In the genomic region with DNA sequence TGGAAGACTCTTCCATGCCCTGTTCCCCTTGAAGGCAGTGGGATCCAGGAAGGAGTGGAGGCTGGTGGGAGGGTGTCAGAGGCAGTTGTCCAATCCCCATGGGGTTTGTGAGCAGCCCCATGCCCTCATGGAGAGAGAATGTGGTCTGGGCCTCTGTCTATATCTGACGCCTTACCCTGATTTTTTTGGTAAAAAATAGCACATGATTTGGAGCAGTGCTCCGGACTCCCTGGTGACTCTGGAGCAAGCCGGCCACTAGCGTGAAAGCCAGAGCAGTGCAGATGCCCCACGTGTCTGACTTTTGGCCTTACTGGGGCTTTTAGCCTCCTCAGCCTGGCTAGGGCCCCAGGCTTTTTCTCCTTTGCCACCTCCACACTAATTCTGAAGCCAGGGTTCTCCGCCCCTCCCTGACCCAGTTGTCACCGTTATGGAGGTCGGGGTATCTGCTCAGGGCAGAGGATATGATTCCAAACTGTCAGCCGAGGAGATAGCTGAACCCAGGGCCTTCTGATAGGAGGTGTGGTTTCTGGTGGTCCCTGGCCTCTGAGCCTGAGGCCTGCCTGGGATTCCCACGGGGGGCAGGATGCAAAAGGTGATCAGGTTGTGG, we compare ENCODE assay signal across 7 mouse cellular contexts. TPM values are rescaled to one million over a fixed set of nuclear protein-coding genes. Genes with fewer than 3 reads are reported as not detected.
DNase-seq lines count a peak whose midpoint lies in the region; ATAC-seq and TF ChIP-seq lines count a peak whose summit lies in the region.

No protein-coding gene starts in this region.

- no peak overlapping the region for H3K27ac ChIP-seq in thymus, adult 2 months (ENCODE audit: control insufficient read depth, insufficient read depth, low read length)
- no peak overlapping the region for H3K27ac ChIP-seq in embryonic fibroblast, embryonic 13.5 days (ENCODE audit: insufficient read depth, low read length)
- H3K27ac ChIP-seq in intestine, embryonic 15.5 days: no peak overlapping the region
- H3K27ac ChIP-seq in midbrain, embryonic 14.5 days (replicated peaks; ENCODE audit: low read depth, low read length): no peak overlapping the region

- H3K27me3 ChIP-seq in thymus, adult 2 months (ENCODE audit: control insufficient read depth, insufficient read depth, low read length): no peaks in the 10 kb centered on the region
- no peaks in the 10 kb centered on the region for H3K27me3 ChIP-seq in intestine, embryonic 15.5 days (replicated peaks)
- H3K27me3 ChIP-seq in midbrain, embryonic 14.5 days (ENCODE audit: control insufficient read depth, insufficient read depth, low read length): no peaks in the 10 kb centered on the region

- H3K9ac ChIP-seq in intestine, embryonic 15.5 days: peak overlapping the region; percentile 82
- peak overlapping the region; percentile 97 for H3K9ac ChIP-seq in midbrain, embryonic 14.5 days (replicated peaks; ENCODE audit: low read length)

- no peaks in the 10 kb centered on the region for H3K9me3 ChIP-seq in intestine, embryonic 15.5 days
- H3K9me3 ChIP-seq in midbrain, embryonic 14.5 days (ENCODE audit: control insufficient read depth, low read length): no peaks in the 10 kb centered on the region

- 39% methylated on average over 10 of the region's 10 CpGs for WGBS in thymus, adult 2 months
- 46% methylated on average over 10 of the region's 10 CpGs for WGBS in intestine, embryonic 15.5 days
- WGBS in midbrain, embryonic 14.5 days: 45% methylated on average over 10 of the region's 10 CpGs

- H3K4me3 ChIP-seq in thymus, adult 2 months (ENCODE audit: control insufficient read depth, insufficient read depth, low read length): peak overlapping the region; percentile 69
- H3K4me3 ChIP-seq in embryonic fibroblast, embryonic 13.5 days (ENCODE audit: insufficient read depth, low read length): peak overlapping the region; percentile 67
- peak overlapping the region; percentile 91 for H3K4me3 ChIP-seq in intestine, embryonic 15.5 days (replicated peaks)
- peak overlapping the region; percentile 94 for H3K4me3 ChIP-seq in midbrain, embryonic 14.5 days (replicated peaks; ENCODE audit: low read depth, low read length)

- no peak for ATAC-seq in intestine, embryonic 15.5 days
- no peak for ATAC-seq in midbrain, embryonic 14.5 days (ENCODE audit: low FRiP score, low TSS enrichment)
- no peak for ATAC-seq in monocyte, adult 5-6 weeks (replicated peaks; ENCODE audit: insufficient number of reproducible peaks, low FRiP score, low TSS enrichment, poor library complexity, severe bottlenecking)

- DNase-seq in thymus, adult 2 months: no peak
- DNase-seq in thymus, postnatal 36 days: no peak
- DNase-seq in midbrain, embryonic 14.5 days: no peak
- no peak for DNase-seq in gastrocnemius, postnatal 25 days

- H3K4me2 ChIP-seq in intestine, embryonic 15.5 days (replicated peaks): peak overlapping the region; percentile 93
- H3K4me2 ChIP-seq in midbrain, embryonic 14.5 days (ENCODE audit: low read length): peak overlapping the region; percentile 97

- TF ChIP-seq CTCF in thymus, adult 2 months (IDR thresholded peaks at IDR 0.05; ENCODE audit: borderline replicate concordance, control insufficient read depth, extremely low read depth, insufficient read depth, low read length, poor library complexity): no peak
- TF ChIP-seq CTCF in embryonic fibroblast, embryonic 13.5 days (IDR thresholded peaks at IDR 0.05; ENCODE audit: borderline replicate concordance, insufficient read depth, low read length): no peak

- peaks cover 7% of the 10 kb centered on the region; the same call in 1 of the 2 replicates for H3K36me3 ChIP-seq in thymus, adult 2 months (ENCODE audit: control insufficient read depth, insufficient read depth, low read length)
- H3K36me3 ChIP-seq in intestine, embryonic 15.5 days: peaks cover 14% of the 10 kb centered on the region
- H3K36me3 ChIP-seq in midbrain, embryonic 14.5 days (ENCODE audit: control insufficient read depth, insufficient read depth, low read length): peaks cover 31% of the 10 kb centered on the region

- peaks cover 69% of the 10 kb centered on the region for H3K4me1 ChIP-seq in thymus, adult 2 months (replicated peaks; ENCODE audit: control insufficient read depth, insufficient read depth, low read length)
- peaks cover 11% of the 10 kb centered on the region for H3K4me1 ChIP-seq in embryonic fibroblast, embryonic 13.5 days (ENCODE audit: control insufficient read depth, insufficient read depth, low read length)
- H3K4me1 ChIP-seq in intestine, embryonic 15.5 days (replicated peaks): peaks cover 65% of the 10 kb centered on the region
- peaks cover 42% of the 10 kb centered on the region for H3K4me1 ChIP-seq in midbrain, embryonic 14.5 days (ENCODE audit: control insufficient read depth, insufficient read depth, low read length)

- TF ChIP-seq POLR2A in thymus, adult 2 months (IDR thresholded peaks at IDR 0.05; ENCODE audit: control insufficient read depth, extremely low read depth, insufficient read depth, low read length, poor library complexity): no peak
- no peak for TF ChIP-seq POLR2A in embryonic fibroblast, embryonic 13.5 days (IDR thresholded peaks at IDR 0.05; ENCODE audit: low read depth, low read length)

RNA-seq across cellular contexts. Expression of gene Ppp1r9b, which starts 3.5 kb away (rescaled TPM):
- 112 and 127 TPM in 2 replicates for polyA plus RNA-seq in thymus, adult 2 months (2012; rRNA removed)
- 44.3 and 61.7 TPM in 2 replicates for polyA plus RNA-seq in embryonic fibroblast, embryonic 13.5 days (2011; ENCODE audit: insufficient read length, low read depth, missing spikeins)
- 6.8 and 8.1 TPM in 2 replicates for polyA plus RNA-seq in intestine, embryonic 15.5 days (2015; fragmentation: Nextera tagmentation; extraction: Ambion mirVana)
- 27.1 and 27.6 TPM in 2 replicates for polyA plus RNA-seq in midbrain, embryonic 14.5 days (2014; fragmentation: Nextera tagmentation; extraction: Ambion mirVana)
- 10 to 100 TPM; 21.8 to 30.0 TPM for total RNA-seq in gastrocnemius, postnatal 25 days (2021)
- 127 to 216 TPM (median 141 TPM) in 3 replicates for total RNA-seq in monocyte, adult 5-6 weeks (2017)

RNA-seq across cellular contexts. Expression of gene Samd14, which starts 15.4 kb away (rescaled TPM):
- 9.3 and 10.1 TPM in 2 replicates for polyA plus RNA-seq in thymus, adult 2 months (2012; rRNA removed)
- 11.6 and 14.2 TPM in 2 replicates for polyA plus RNA-seq in embryonic fibroblast, embryonic 13.5 days (2011; ENCODE audit: insufficient read length, low read depth, missing spikeins)
- 15.0 and 15.3 TPM in 2 replicates for polyA plus RNA-seq in intestine, embryonic 15.5 days (2015; fragmentation: Nextera tagmentation; extraction: Ambion mirVana)
- polyA plus RNA-seq in midbrain, embryonic 14.5 days (2014; fragmentation: Nextera tagmentation; extraction: Ambion mirVana): 135 and 152 TPM in 2 replicates
- under 1 TPM; 0.61 to 0.80 TPM for total RNA-seq in gastrocnemius, postnatal 25 days (2021)
- 0.38 to 1.5 TPM in 2 of 3 replicates, not detected in the other for total RNA-seq in monocyte, adult 5-6 weeks (2017)

RNA-seq across cellular contexts. Expression of gene Sgca, which starts 18.2 kb away (rescaled TPM):
- 6.3 and 59.1 TPM in 2 replicates for polyA plus RNA-seq in thymus, adult 2 months (2012; rRNA removed)
- not detected in 2 replicates for polyA plus RNA-seq in embryonic fibroblast, embryonic 13.5 days (2011; ENCODE audit: insufficient read length, low read depth, missing spikeins)
- polyA plus RNA-seq in intestine, embryonic 15.5 days (2015; fragmentation: Nextera tagmentation; extraction: Ambion mirVana): 0.19 TPM in 1 of 2 replicates, not detected in the other
- polyA plus RNA-seq in midbrain, embryonic 14.5 days (2014; fragmentation: Nextera tagmentation; extraction: Ambion mirVana): not detected in 2 replicates
- total RNA-seq in gastrocnemius, postnatal 25 days (2021): 100 to 1,000 TPM; 255 to 276 TPM
- not detected in 3 replicates for total RNA-seq in monocyte, adult 5-6 weeks (2017)

RNA-seq across cellular contexts. Expression of gene Hils1, which starts 26.9 kb away (rescaled TPM):
- polyA plus RNA-seq in thymus, adult 2 months (2012; rRNA removed): 0.12 TPM in 1 of 2 replicates, not detected in the other
- polyA plus RNA-seq in embryonic fibroblast, embryonic 13.5 days (2011; ENCODE audit: insufficient read length, low read depth, missing spikeins): not detected in 2 replicates
- polyA plus RNA-seq in intestine, embryonic 15.5 days (2015; fragmentation: Nextera tagmentation; extraction: Ambion mirVana): not detected in 2 replicates
- not detected in 2 replicates for polyA plus RNA-seq in midbrain, embryonic 14.5 days (2014; fragmentation: Nextera tagmentation; extraction: Ambion mirVana)
- not detected for total RNA-seq in gastrocnemius, postnatal 25 days (2021)
- 2.5 TPM in 1 of 3 replicates, not detected in the others for total RNA-seq in monocyte, adult 5-6 weeks (2017)

RNA-seq across cellular contexts. Expression of gene Pdk2, which starts 46.8 kb away (rescaled TPM):
- 47.7 and 55.0 TPM in 2 replicates for polyA plus RNA-seq in thymus, adult 2 months (2012; rRNA removed)
- 8.6 and 10.0 TPM in 2 replicates for polyA plus RNA-seq in embryonic fibroblast, embryonic 13.5 days (2011; ENCODE audit: insufficient read length, low read depth, missing spikeins)
- polyA plus RNA-seq in intestine, embryonic 15.5 days (2015; fragmentation: Nextera tagmentation; extraction: Ambion mirVana): 30.8 and 31.2 TPM in 2 replicates
- 21.5 and 22.7 TPM in 2 replicates for polyA plus RNA-seq in midbrain, embryonic 14.5 days (2014; fragmentation: Nextera tagmentation; extraction: Ambion mirVana)
- total RNA-seq in gastrocnemius, postnatal 25 days (2021): 100 to 1,000 TPM; 351 to 396 TPM
- 2.8 to 14.5 TPM (median 4.8 TPM) in 3 replicates for total RNA-seq in monocyte, adult 5-6 weeks (2017)
